Mouse (Mus musculus) gastrocnemius, postnatal 14 days (tissue): ENCODE measurements around the gene Spata20. TPM values are rescaled to one million over a fixed set of nuclear protein-coding genes. Genes with fewer than 3 reads are reported as not detected.
A peak's percentile ranks its signal among the peaks of the same experiment; 100 is the strongest.

Source experiments
- DNase-seq: peaks from one replicate; pipeline ENCODE4 v3.0.0; 2021; ENCODE audit warnings: mixed read lengths
- intact Hi-C: fragments of 180-260 bp; cut with DNase I; formaldehyde crosslinking; loops from one replicate; pipeline ENCODE4 v1.15.1; 2025; ENCODE audit warnings: low total_unique reads
- total RNA-seq, 2 experiments: library from RNA; stranded (reverse); gene quantifications; 2 replicates each; pipeline ENCODE4 v1.2.3; 2021

The Spata20 gene
- total RNA-seq, 2 experiments from 2014 or later, result not detected

DNA sequence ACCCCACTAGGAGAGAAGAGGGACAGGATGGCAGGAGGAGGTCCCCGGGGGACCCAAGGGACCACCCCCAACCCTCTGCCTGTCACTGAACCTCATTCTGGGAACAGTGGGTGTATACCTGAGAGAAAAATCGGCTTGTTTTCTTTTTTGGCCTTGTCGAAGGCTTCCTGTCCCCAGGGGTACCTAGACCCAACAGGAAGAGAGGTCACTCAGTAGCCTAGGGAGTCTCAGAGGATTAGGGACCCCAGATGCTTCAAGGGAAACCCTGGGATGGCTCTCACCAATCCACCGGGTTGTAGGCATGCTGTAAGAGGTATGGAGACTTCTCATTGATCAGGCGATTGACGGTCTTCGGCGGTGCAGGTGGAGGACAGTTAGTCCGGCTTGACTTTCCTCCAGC lies 1.3 kb downstream of the Spata20 start:
- intact Hi-C loops, result loop anchor here (5.0 to 10.0 kb wide), 4 partner anchors 62 to 360 kb away; partner anchors contain the start of gene Wfikkn2
- no peak for DNase-seq

DNA sequence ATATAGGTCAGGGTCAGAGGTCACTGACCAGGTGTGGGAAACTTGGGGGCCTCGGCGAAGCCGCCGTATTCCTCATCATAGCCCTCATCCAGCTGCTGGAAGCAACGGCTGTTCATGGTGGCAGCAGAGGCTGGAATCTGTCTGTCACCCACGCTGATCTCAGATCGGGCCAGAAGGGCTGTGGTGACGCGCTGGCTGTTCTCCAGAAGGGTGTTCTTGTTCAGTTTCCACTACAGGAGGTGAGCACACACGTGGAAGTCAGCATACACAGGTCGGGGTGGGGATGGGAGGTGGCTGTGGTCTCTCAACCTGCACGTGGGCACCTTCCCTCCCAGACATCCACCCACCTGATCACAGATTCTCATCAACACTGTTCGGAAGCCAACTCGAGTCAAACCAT lies 2.1 kb downstream of the Spata20 start:
- DNase-seq, result no peak

GRCm38 (mm10) chr11:94483436-94483835 lies 2.5 kb downstream of the Spata20 start:
- intact Hi-C loops, result loop anchor here (10.0 kb wide), 2 partner anchors 239 to 359 kb away; partner anchors contain the start of gene Wfikkn2
- no peak for DNase-seq

More for the DNA sequence above, 2.1 kb downstream of the Spata20 start:
- intact Hi-C loops, result loop anchor here (10.0 kb wide), 2 partner anchors 239 to 359 kb away; partner anchors contain the start of gene Wfikkn2

DNA sequence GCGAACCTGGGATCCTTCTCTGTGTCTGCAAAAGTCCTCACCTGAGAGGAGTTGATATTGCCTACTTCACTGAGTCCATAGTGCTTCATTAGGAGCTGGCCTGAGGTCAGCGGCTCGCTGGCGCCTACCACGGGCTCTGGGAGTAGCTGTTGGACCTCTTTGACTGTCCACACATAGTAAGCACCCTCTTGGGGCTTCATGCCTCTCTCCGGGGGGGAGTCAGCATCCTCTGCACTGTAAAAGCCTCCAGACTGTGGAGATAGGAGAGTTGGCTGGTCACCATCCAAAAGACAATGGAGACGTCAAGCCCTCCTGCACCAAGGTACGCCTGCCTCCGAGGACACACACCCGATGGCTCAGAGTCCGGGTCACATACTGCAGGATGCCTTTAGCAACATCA lies 3.2 kb downstream of the Spata20 start:
- intact Hi-C loops, result loop anchor here (10.0 kb wide), 2 partner anchors 238 to 358 kb away; partner anchors contain the start of gene Wfikkn2
- DNase-seq, result no peak

- intact Hi-C loops, result loop anchor here (10.0 kb wide), 2 partner anchors 237 to 357 kb away; partner anchors contain the start of gene Wfikkn2
- DNase-seq, result no peak
These were observed 4.0 kb downstream of the Spata20 start for GRCm38 (mm10) chr11:94481963-94482362.

DNA sequence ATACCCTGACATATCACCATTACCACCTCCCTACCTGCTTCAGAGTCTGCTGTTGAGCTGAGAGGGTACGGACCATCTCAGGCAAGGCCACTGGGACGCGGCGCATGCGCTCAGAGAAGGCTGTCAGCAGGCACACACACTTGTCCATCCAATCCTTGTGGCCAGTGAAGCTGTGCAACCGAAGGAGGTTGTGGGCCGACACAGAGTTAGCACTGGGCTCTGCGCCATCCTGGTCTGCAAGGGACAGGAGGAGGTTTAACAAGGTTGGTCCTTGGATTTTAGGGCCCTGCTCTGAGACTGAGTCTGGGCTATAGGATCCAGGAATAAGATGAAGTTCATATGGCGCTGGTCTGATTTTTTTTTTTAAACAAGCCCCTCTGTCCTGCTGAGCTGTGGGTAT lies 5.6 kb downstream of the Spata20 start:
- DNase-seq, result no peak
- intact Hi-C loops, result loop anchor here (10.0 kb wide), 2 partner anchors 236 to 356 kb away; partner anchors contain the start of gene Wfikkn2

- peak; percentile 52 for DNase-seq
- intact Hi-C loops, result no loop called here
These were observed 8.3 kb downstream of the Spata20 start for GRCm38 (mm10) chr11:94477651-94478050.

GRCm38 (mm10) chr11:94475722-94476121 lies 10.3 kb downstream of the Spata20 start:
- DNase-seq, result no peak
- intact Hi-C loops, result no loop called here

GRCm38 (mm10) chr11:94474544-94474910 lies 11.5 kb downstream of the Spata20 start:
- intact Hi-C loops, result no loop called here
- DNase-seq, result no peak

- peak; percentile 92 for DNase-seq
- intact Hi-C loops, result no loop called here
These were observed 12.1 kb downstream of the Spata20 start, which contains the start of gene Cacna1g for GRCm38 (mm10) chr11:94473707-94474543. TSS of gene Cacna1g (minus strand) at chr11:94474198.

DNA sequence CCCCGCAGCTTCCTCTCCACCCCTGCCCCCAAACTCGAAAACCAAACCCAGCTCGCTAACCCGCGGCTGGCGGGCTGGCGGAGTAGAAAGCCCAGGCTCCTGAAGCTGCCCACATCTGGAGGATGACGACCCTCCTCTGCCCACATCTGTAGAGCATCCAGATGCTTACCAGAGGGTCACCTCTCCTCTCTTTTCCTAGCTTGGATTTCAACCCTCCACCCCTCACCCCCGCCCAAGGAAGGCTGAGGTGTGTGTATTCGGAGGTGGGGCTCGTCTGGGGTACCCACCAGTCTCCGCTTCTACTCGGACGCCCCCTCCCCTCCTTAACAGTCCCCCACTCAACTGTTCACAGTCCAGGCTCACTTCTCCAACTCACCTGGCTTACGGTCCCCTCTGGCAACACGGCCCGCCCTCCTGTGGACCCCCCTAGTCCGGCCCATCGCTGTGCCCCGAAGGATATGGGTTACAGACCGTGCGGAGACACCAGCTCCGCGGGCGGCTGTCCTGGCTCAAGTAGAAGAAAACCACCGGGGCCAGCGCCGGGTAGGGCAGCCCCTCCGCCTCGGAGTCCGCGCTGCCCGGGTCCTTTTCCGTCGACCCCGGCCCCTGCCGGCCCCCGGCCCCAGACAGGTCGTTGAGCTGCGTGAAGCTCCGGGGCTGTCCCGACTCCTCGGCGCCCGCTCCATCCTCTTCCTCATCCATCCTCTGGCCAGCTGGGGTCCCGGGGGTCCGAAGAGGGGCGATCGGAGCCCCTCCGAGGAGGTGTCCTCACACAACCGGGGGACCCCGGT lies 12.9 kb downstream of the Spata20 start:
- intact Hi-C loops, result no loop called here
- DNase-seq, result no peak

DNA sequence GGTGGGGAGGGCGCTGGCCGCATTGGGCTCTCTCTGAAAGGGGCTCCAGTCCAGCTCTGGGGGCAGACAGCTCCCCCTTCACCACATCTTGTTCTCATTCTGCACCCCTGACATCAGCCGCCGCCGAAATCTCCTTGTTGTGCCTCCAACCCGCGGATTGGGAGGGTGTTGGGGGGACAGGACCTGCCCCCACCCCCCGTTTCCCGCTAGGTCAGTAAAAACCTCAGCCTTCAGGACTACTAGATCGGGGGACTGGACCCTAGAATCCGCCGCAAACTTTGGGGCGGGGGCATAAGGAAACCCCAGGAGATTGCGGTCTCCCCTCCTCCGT lies 13.4 kb downstream of the Spata20 start:
- intact Hi-C loops, result no loop called here
- DNase-seq, result no peak

DNA sequence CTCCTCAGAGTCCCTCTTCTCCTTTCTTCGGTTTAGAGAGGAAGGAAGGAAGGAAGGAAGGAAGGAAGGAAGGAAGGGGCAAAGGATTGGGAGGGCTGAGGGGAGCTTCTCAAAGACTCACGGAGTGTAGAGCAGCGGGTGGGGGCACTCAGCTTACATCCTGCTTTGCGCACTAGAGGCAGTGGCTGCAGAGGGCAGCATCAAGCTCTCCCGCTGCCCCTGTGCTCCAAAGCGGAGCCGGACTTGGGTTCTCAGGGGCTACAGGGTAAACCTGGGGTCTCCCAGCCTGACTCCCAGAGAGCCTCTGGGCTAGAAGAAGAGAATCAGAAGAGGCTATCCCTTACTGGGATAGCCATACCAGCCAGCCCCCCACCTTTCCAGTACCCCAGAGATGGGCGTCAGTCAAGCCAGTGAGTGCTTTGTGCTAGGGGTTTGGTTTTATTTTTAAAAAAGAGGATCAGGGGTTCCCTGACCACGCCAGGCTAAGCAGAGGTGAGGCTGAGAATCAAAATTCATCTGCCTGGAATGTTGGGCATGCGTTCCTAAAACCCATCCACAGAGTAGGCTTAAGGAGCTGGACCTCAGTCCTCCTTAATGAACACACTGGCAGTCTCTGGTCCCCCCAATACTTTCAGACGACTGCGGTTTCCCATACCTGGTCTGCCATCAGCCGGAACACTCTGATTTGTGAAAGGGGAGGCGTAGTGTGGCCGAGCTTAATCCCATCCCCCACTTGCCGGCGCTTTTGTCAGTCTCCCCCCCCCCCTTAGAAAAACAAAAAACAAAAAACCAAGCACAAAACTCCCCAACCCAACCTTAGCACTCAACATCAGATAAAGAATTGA lies 14.0 kb downstream of the Spata20 start:
- no peak for DNase-seq
- intact Hi-C loops, result no loop called here

- intact Hi-C loops, result no loop called here
- no peak for DNase-seq
These were observed 15.6 kb downstream of the Spata20 start for GRCm38 (mm10) chr11:94470391-94470790.

DNA sequence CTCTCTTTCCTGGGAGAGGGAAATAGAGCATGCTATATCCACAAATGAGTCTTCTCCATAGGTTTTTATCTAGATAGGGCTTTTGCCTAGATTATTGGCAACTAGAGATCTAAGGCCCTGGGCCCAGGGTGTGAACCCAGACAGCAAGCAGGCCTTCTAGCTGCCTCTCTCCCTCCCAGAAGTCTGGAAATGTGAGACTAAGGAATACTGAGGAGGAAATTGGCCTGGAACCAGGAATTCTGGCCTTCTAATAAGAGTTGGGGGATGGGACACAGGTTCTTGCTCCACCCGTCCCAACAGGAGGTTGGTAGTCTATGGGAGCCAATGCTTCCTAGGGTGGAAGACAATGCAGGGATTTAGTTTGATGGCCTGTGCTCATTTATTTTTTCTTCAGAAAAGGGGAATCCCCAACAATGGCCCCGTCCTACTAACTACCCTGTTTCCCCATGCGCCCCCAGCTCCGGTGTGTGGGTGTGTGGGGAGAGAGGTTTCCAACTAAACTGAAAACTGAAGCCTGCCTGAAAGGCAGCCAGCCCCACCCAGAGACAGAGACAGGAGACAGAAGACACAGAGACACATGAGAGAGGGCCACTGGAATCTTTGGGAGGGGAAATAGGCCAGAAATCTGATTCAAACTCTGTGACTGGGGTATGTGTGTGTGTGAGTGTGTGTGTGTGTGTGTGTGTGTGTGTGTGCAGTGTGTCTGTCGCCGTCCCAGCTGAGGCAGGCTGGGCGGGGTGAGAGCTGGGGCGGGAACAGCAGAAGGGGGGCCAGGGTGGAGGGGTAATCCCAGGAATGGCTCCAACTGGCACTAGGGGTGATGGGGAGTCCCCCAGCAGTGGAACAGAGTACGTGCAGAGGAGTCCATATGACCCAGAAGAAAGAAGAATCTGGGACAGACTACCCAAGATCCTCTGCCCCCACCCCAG lies 16.6 kb downstream of the Spata20 start:
- DNase-seq, result peak; percentile 63
- intact Hi-C loops, result no loop called here

DNA sequence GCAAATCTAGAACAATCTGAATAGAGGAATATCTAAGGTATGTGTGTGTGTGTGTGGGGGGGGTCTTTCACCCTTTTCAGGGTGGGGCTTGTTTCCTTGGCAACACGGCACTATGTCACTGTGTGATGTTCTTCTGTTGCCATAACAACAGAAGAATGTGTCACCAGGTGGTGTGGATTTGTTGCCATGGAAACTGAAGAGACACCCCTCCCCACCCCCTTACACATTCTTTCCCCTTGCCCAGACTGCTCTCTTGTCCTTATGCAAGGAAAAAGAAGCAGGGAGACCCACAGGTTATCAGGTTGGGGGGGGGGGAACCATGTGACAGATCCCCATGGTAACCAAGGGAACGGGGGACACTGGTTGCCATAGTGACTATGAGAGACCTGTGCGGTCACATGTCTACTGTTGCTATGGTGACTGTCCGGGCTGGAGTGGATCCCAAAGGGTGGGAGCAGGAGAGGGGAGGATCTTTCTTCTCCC lies 17.4 kb downstream of the Spata20 start:
- intact Hi-C loops, result no loop called here
- no peak for DNase-seq

- DNase-seq, result no peak
- intact Hi-C loops, result no loop called here
These were observed 19.6 kb downstream of the Spata20 start for GRCm38 (mm10) chr11:94466333-94466855.

DNA sequence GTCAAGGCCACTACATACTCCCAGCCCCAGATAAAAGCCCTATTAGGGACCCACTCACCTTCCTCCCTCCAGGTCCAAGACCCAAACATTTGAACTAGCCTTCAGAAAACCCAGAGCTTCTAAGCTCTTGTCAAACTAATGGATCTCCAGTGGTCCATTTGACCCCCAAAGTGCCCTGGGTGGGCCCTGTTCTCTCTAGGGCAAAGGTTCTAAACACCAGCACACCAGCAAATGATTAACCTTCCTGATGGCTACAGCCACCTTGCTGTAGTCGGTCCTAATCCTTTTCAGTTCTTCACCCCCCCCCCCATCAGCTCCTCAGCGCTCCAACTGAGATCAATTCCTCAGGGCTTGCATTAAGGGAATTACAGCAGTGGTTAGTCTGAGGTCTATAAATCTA lies 21.8 kb downstream of the Spata20 start:
- no peak for DNase-seq
- intact Hi-C loops, result no loop called here
